Mouse (Mus musculus) left cerebral cortex, adult 18-20 months (tissue): ENCODE data around the gene Tns4. TPM values are rescaled to one million over a fixed set of nuclear protein-coding genes. Genes with fewer than 3 reads are reported as not detected.

ENCODE experiments used
- DNase-seq, 2 experiments: peaks; one replicate each; pipeline ENCODE4 v3.0.0; 2021 to 2022; ENCODE audit warnings: low spot score in 2 of 2, mixed read lengths in 1 of 2
- total RNA-seq, 2 experiments: library from RNA; stranded (reverse); gene quantifications; 2 replicates each; pipeline ENCODE4 v1.2.3; 2021

Gene Tns4
- total RNA-seq, 2 experiments from 2014 or later = 0.14 to 0.16 TPM

DNA sequence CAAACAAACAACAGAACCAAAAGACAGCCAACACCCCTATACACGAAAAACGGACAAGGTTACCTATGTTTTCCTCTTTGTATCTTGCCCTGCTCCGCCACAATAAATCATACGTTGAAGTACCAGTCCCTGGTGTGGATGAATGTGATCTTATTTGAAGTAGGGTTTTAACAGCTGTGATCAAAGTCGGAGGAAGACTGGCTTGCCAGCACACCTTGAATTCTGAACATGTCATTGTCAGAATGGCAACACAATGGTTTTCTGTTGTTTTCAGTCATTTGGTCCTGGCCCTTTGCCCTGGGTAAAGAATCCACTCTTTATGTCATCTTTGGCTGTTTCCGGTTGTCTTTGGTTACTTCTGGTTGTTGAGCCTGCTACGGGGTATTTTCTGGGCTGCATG, 29.9 kb upstream of the Tns4 start:
- DNase-seq = no peak

DNA sequence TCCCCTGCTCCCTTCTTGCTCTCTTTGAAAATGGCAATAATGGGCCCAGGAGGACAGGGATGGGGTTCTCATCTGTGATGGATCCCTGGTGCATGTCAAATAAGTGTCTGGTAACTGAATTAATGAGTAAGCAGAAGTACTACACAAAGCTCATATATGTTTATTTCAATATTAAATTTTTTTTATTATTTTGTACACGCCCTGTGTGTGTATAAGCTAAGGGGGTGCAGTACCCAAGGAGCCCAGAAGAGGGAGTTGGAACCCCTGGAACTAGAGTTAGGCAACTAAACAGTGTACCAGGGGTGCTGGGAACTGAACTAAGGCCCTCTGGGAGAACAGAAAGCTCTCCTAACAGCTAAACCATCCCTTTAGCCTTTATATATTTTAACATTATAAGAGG, 29.3 kb upstream of the Tns4 start:
- no peak for DNase-seq

DNA sequence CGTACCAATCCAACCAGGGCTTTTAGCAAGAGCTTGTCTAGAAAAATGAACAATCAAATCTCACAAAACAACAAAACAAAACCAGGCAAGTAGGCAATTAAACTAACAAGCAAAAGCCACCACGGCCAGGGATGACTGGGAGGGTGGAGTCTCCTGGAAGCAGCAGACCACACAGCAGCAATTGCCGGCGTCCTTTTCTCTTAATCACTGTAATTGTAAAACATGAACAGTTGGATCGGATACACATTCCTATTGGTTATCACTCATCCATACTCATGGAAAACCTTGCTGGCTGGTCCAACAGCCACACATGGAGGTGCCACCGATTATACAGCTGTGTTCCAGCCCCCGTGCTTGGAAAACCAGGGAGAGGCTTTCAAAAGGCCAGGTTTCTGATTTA, 28.8 kb upstream of the Tns4 start:
- no peak for DNase-seq

DNA sequence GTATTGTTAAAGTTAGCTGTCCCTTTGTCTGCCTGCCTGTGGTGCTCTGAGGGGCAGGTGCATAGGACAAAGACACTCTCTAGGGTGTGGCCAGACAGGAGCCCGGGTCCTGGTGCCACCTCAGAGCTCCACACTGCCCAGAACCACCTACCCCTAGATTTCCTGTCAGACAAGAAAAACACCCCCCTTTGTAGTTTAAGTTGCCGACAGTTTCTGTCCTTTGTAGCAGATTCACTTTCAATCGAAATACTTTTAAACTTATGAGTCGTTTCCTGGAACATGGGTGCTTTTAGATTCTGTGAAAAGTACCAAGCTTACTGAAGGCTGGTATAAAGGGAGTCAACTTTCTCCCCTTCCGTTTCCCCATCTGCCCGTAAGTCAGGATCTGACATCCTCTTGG, 26.8 kb upstream of the Tns4 start:
- no peak for DNase-seq

DNA sequence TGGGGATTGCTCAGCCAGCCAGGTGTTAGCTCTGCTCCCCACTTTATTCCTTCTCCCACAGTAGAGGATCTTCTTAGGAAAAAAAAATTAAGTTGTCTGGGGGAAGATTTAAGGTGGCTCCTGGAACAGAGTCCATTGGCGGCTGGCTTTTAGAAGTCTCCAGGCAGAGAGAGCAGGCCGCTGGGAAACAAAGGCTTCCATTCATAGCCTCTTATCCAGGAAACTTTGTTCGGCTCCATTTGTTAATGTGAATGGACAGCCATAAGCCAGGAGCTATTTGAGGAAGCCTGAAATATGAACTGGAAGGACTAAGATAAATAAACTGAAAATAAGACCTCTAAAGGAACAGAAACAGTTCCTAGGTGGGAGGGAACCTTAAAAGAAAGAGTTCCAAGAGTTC, 24.0 kb upstream of the Tns4 start:
- no peak for DNase-seq

DNA sequence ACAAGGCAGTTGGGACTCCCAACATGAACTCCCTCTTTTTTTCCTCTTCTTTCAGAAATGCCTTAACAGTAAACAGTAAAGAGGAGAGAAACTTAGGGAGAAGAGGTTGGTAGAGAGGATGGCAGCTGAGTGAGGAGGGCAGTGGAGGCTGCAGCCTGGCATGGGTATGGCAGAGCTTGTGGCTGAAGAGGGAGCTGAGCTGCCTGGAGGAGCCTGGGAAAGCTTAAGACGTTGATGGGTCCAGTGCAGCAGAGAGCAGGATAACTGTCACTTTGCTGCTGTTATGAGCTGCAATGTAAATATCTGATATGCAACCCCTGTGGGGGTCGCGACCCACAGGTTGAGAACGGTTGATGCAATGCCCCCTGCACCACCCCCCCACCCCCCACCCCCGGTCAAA, 23.6 kb upstream of the Tns4 start:
- DNase-seq = no peak

DNA sequence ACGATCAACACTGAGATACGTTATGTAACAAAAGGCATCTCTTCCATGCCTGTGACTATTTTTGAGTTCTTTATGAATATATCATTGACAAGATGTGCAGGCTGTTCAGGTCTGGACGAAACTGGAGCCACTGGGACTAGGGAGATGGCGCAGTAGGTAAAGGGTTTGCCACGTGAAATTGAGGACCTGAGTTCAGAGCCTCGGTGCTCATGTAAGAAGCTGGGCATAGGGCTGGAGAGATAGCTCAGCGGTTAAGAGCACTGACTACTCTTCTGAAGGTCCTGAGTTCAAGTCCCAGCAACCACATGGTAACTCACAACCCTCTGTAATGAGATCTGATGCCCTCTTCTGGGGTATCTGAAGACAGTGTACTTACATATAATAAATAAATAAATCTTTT, 22.5 kb upstream of the Tns4 start:
- no peak for DNase-seq

DNA sequence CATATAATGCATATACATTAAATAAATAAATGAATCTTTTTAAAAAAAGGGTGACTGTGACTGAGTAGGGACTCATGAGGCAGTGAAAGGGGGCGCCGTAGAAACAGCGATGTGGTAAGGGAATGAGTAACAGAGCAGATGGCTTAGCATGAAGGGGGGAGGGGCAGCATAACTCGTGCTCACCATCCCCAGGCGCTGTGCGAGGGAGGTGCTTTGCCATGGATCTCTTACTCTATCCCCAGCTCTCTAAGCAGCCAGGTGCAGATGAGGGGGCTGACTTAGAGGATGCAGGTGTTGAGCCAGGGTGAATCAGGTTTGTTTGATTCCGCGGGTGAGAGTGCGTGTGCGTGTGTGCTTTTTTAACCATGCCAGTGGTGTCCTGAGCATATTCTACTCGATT, 22.0 kb upstream of the Tns4 start:
- peak; percentile 70 to 78 for DNase-seq

DNA sequence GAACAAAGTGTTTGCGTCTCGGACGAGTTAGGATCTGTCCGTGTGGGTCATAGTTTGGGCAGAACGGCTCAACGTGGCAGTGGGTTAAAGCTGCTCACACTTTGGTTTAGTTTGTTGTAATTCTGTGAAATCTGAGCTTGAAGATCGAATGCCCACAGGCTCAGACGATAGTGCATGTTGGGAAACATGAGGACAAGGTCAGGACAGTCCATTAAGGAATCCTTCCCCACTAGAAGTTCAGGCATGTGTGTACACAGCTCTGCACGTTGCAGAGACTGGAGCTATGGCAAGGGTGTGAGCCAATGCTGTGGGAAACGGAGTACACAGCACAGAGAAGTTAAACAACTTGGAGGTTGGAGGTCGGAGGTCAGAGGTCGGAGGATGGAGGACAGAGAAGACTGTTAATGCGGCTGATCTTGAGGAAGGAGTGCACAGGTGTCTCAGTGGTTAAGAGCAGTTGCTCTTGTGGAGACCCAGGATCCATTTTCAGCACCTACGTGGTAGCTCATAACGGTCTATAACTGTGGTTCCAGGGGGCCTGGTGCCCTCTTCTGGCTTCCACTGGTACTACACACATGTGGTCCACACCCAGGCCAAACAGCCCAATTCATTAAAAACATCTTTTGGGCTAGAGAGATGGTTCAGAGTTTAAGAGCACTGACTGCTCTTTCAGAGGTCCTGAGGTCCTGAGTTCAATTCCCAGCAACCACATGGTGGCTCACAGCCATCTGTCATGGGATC, 21.4 kb upstream of the Tns4 start:
- DNase-seq = no peak

DNA sequence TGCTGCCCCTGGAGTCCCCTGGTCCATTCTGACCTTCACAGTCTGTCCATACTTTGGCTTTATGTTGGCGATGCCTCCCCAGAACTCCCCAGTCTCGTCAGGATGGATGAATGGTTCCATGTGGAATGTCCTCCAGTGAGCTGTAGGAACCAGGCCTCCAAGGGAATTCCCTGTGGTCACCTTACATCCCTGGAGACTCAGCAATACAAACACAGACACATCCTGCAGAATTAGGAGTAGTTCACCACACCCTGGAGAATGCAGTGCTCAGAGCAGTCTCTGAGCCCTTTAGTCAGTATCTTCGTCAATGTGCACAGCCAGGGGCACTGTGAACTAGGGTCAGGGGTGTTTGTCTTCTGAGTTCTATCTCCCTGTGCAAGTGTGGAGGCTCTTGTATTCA, 19.2 kb upstream of the Tns4 start:
- DNase-seq = no peak

DNA sequence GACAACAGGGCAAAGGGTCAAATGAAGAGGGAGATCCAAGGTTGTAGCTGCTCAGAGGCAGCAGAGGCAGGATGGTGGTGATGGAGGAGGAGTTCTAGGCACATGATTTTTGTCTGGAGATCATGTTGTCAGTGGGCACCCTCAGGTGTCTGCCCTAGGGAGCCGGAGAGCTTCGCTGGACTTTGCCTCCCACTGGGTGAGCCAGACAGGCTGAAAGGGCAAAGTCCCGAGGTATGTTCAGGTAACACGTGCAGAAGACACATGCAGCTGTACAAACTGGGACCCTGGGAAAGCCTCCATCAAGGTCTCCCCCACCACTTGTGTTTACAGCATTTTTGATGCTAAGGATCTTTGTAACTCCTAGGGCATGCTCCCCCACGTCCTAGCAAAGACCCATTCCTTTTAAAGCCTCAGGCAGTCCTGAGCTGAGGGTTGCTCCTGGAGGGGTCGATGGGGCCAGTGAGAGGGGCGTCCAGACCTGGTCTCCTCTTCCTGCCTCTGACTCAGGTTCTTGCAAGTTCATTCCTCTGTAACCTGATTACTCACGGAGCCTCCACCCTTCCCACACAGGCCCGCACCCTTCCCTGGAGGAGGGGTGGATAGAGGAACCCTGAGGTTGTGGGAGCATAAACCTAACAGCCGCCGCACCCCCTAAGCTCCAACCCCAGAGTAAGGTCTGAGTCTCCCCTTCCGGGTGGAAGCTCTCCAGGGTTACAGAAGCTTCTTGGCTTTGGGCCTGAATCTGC, 17.0 kb upstream of the Tns4 start:
- DNase-seq = no peak

DNA sequence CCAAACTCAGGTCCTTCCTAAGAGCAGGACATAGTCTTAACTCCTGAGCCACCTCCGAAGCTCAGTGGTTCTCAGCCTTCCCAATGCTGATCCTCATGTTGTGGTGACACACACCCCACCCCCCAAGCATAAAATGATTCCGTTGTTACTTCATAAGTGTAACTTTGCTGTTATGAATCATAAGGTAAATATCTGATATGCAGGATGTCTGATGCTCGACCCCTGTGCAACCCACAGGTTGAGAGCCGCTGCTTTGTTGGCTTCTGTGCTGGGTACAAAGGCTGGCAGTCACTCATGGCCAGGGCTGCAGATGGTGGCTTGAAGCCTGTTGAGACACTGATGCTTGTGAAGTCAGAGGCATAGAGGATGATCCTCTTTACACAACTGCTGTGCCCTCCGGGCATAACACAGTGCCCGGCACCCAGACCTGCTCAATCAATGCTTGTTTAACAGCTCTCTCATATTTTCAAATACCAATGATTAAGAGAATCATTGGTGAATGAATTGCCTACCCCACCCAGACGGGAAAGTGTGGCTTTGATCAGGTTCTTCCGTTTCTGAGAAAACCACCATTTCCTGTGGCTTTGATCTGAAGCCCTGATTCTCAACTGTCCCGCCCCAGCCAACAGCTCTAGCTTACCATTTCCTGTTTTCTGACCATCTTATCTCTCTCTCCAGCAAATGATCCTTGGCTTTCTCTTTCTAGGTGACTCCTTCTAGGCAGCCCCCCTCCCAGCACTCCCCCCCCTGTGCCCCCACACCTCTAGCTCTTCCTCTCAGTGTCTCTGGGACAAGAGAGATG, 15.7 kb upstream of the Tns4 start:
- no peak for DNase-seq

DNA sequence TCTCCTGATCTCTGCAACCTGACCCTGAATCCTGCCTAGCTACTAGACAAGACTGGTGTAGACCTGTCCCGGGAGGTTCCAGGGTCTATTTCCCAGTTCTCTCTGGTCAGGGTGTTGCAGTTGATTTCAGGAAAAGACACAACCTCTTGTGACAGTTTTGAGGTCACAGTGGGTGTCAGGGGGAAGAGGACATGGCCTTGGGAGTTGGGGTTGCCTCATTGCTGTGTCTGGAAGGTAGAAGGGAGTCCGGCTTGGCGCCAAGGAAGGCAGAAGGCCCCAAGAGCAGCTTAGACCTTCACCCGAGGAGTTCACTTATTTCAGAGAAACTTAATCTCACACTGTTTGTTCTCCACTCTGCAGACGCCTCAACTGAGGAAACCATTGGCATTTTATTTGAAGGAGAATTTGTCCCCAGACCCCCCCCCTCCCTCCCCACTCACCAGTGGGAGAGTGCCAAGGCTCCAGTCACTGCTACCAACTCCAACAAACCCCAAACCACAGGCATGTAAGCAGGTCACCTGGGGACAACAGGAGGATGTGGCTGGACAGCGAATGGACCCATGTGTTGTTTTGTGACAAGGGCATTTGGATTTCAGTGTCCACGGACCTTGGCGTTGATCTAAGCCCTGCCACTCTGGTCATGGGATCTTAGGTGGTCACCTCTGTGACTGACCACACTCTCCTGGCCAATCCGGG, 13.6 kb upstream of the Tns4 start:
- no peak for DNase-seq

DNA sequence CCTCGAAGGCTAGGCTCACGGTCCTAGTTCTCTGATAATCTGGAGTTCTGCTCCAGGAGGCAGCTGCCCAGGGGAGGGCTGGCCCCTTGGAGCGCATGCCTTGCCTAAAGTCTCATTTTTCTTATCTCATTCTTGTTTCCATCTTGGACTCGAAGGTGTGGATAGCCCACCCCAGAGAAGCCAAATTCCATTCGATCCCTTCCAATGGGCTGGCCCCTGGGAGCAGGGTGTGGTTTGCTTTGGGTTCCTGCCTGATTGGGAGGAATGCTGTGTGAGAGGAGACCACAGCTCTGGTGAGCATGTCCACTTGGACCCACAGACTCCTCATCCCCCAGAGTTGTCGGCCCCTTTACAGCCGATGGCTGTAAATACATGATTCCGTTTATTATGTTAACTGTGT, 12.6 kb upstream of the Tns4 start:
- DNase-seq = no peak

DNA sequence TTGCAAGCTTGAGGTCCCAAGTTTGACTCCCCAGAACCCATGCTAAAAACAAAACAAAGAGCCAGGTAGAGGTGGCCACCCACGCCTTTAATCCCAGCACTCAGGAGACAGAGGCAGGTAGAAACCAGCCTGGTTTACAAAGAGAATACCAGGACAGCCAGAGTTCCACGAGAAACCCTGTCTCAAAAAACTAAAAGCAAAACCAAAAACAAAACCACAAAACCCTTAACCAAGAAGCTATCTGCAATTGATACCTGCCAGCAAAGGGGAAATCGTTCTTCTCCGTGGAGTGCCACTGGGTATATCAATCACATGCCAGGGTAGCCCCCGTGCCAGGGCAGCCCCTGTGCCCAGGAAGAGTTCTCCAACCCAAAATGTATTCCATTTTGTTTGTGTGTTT, 11.1 kb upstream of the Tns4 start:
- DNase-seq = no peak

DNA sequence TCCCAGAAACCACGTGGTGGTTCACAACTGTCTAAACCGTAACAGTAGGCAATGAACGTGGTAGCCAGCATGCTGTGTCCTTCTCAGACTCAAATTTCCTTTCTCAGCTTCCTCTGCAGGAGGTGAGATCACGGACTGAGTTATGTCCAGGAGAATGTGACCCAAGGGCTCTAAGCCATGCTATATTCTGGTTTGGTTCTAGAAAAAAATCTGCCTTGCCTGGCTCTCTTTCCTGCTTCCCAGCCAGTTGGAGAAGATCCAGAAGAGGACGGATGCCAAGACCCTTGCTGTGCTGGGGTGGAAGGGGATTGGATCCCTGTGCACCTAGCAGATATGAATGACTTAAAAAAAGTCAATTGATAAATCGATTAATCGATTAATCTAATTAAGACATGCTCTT, 10.4 kb upstream of the Tns4 start:
- no peak for DNase-seq

DNA sequence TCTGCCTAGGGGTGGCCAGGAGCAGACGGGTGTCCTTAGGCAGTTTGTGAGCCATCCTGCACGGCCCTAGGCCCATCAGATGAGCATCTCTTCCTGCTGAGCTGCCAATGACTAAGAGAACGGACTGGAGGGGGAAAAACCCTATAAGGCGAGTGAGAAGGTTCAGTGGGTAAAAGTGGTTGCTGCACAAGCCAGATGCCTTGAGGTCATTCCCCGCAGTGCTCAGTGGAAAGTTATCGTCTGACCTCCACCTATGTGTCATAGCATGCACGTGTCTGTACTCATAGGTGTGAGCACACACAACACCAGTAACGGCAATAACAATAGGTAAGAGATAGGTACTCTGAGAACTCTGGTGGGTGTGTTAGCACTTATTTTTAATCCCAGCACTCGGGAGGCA, 9.8 kb upstream of the Tns4 start:
- no peak for DNase-seq

DNA sequence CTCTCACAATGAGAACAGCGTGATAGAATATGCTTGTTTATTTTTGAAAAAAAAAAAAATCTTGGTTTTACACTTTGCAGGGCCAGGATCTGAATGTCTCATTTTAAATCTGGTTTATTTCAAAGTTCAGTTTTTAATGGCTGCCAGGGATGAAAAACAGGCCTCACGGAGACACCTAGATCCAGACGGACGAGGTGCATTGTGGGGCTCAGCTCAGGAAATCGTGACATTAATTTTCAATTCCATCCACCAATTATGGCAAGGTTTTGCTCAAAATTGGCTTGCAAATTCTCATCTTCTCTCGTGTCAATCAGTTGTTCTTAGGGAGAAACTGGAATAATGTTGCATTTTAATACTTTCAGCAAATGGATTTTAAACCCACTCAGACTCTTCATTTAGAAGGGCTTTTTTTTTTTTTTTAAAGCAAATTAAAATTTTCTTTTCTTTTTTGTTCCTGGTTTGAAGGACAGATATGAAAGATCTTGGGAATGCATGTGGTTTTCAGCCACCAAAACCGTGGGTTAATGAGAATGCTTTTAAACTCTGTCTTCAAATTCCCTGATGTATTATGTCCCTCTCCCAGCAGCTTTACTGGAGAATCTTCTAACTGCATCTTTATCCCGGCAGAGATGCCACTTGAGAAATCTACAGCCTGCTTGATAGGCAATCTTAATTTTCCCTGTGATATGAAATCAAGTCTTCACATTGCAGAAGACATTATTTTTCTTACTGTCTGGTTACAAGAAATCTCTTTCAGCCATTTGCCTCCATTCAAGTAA, 8.1 kb upstream of the Tns4 start:
- DNase-seq = no peak

DNA sequence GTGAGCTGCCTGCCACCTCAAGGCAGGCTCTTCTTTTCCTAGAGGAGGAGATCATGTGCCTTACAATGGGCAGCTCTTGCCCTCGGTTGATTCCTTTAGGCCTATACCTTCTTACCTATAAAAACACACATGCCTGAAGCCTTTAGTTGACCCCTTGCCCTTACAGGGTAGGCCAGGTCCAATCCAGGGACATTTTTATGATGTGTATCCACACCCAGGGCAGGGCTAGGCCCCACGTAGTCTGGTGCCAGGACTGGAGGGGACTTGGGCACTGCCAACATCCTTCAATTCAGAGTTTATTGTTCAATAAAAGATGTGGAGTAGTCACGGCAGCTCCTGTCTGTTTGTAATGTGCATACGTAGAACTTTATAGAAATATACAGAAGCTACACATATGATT, 7.3 kb upstream of the Tns4 start:
- DNase-seq = no peak

DNA sequence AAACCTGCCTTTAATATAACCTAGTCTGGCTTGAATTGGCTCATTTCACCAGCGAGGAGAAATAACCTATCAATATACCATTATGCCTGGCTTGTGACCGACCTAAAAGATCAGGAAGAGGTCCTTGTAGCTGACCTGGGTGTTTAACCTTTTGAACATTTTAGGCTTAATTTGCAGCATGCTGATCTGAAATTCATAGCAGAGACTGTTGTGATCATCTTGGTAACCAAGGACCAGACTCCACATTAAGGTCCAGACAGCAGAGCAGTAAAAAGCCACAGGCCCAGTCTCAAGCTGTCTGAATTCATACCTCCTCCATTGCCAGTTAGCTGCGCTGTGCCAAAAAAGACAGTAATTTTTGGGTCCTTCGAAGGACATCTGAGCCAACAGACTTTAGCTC, 6.7 kb upstream of the Tns4 start:
- DNase-seq = no peak
